Mouse (Mus musculus): ENCODE results near the gene Fbxl19. TPM values are rescaled to one million over a fixed set of nuclear protein-coding genes. Genes with fewer than 3 reads are reported as not detected.

Fbxl19 gene
- polyA plus RNA-seq, 2 experiments = 0.85 to 10.8 TPM

GRCm38 (mm10) chr7:127709261-127709979 lies 34.9 kb upstream of the Fbxl19 start:
- peak overlapping the region; percentile 2 to 75; a peak in 2 of 4 replicates for H3K4me3 ChIP-seq (ENCODE audit: insufficient read depth in 1 of 2, low read depth in 2 of 2, low read length in 2 of 2)
- H3K4me2 ChIP-seq (ENCODE audit: low read depth) = peak overlapping the region; percentile 78
- no peak for ATAC-seq (ENCODE audit: insufficient read depth)
- H3K9ac ChIP-seq (replicated peaks) = no peak overlapping the region
- TF ChIP-seq CTCF (IDR thresholded peaks at IDR 0.05; ENCODE audit: low read depth) (no peak), EP300 (IDR thresholded peaks at IDR 0.05; ENCODE audit: low read depth) (no peak)
- no peaks in the 10 kb centered on the region for H3K27me3 ChIP-seq (ENCODE audit: control insufficient read depth, insufficient read depth, low read length)
- H3K4me1 ChIP-seq (replicated peaks; ENCODE audit: control insufficient read depth in 2 of 2, insufficient read depth in 2 of 2, low read length in 1 of 2) = peaks cover 6 to 34% of the 10 kb centered on the region in 2 experiments
- H3K9me3 ChIP-seq (ENCODE audit: control insufficient read depth, low read length) = no peaks in the 10 kb centered on the region
- WGBS (ENCODE audit: insufficient replicate concordance) = 62% methylated on average over 5 of the region's 5 CpGs
- H3K36me3 ChIP-seq (replicated peaks; ENCODE audit: control insufficient read depth, insufficient read depth, low read depth) = no peaks in the 10 kb centered on the region
- H3K27ac ChIP-seq = no peak overlapping the region
- DNase-seq (ENCODE audit: low read depth in 3 of 3, low spot score in 3 of 3) = no peak

- DNase-seq (ENCODE audit: low read depth in 3 of 3, low spot score in 3 of 3) (no peak), ATAC-seq (ENCODE audit: insufficient read depth) (no peak)
- no peak overlapping the region for H3K4me2 ChIP-seq (ENCODE audit: low read depth)
- H3K27ac ChIP-seq = no peak overlapping the region
- H3K9ac ChIP-seq (replicated peaks) = no peak overlapping the region
- TF ChIP-seq CTCF (IDR thresholded peaks at IDR 0.05; ENCODE audit: low read depth) = no peak
- H3K27me3 ChIP-seq (ENCODE audit: control insufficient read depth, insufficient read depth, low read length) = no peaks in the 10 kb centered on the region; the same call in 1 of the 2 replicates
- H3K4me1 ChIP-seq (replicated peaks; ENCODE audit: control insufficient read depth in 2 of 2, insufficient read depth in 2 of 2, low read length in 1 of 2) = peaks cover 6 to 34% of the 10 kb centered on the region in 2 experiments
- WGBS (ENCODE audit: insufficient replicate concordance) = 81% methylated on average over 3 of the region's 3 CpGs
- no peaks in the 10 kb centered on the region for H3K36me3 ChIP-seq (replicated peaks; ENCODE audit: control insufficient read depth, insufficient read depth, low read depth)
- H3K4me3 ChIP-seq (ENCODE audit: insufficient read depth in 1 of 2, low read depth in 2 of 2, low read length in 2 of 2) = no peak overlapping the region
- no peaks in the 10 kb centered on the region for H3K9me3 ChIP-seq (ENCODE audit: control insufficient read depth, low read length)
Measured at GRCm38 (mm10) chr7:127711031-127711430, 33.3 kb upstream of the Fbxl19 start.

- DNase-seq (ENCODE audit: low read depth in 3 of 3, low spot score in 3 of 3) (no peak), ATAC-seq (ENCODE audit: insufficient read depth) (no peak)
- Histone ChIP-seq H3K27me3 (ENCODE audit: control insufficient read depth, insufficient read depth, low read length) (peaks cover 3% of the 10 kb centered on the region), H3K9ac (replicated peaks) (no peak overlapping the region), H3K4me1 (replicated peaks; ENCODE audit: control insufficient read depth in 2 of 2, insufficient read depth in 2 of 2, low read length in 1 of 2) (peaks cover 6 to 34% of the 10 kb centered on the region in 2 experiments), H3K4me3 (ENCODE audit: insufficient read depth in 1 of 2, low read depth in 2 of 2, low read length in 2 of 2) (no peak overlapping the region), H3K27ac (no peak overlapping the region), H3K9me3 (ENCODE audit: control insufficient read depth, low read length) (no peaks in the 10 kb centered on the region), H3K4me2 (ENCODE audit: low read depth) (no peak overlapping the region), H3K36me3 (replicated peaks; ENCODE audit: control insufficient read depth, insufficient read depth, low read depth) (no peaks in the 10 kb centered on the region)
- TF ChIP-seq CTCF (IDR thresholded peaks at IDR 0.05; ENCODE audit: low read depth) (no peak), EP300 (IDR thresholded peaks at IDR 0.05; ENCODE audit: low read depth) (no peak)
- WGBS (ENCODE audit: insufficient replicate concordance) = 54% methylated on average over 3 of the region's 3 CpGs
Measured at GRCm38 (mm10) chr7:127711456-127711855, 32.9 kb upstream of the Fbxl19 start.

- peak within 1 kb of the TSS; percentile 23 to 39 for H3K4me3 ChIP-seq (ENCODE audit: insufficient read depth in 1 of 2, low read depth in 2 of 2, low read length in 2 of 2)
- H3K27ac ChIP-seq = no peak within 1 kb of the TSS; the same call in none of the 2 replicates
- H3K9ac ChIP-seq (replicated peaks) = peak within 1 kb of the TSS; percentile 60
- DNase-seq (ENCODE audit: low read depth in 3 of 3, low spot score in 3 of 3) (peak; percentile 38 to 53 (median 47)), ATAC-seq (ENCODE audit: insufficient read depth) (no peak)
- H3K9me3 ChIP-seq (ENCODE audit: control insufficient read depth, low read length) = no peaks in the 10 kb centered on the region
- TF ChIP-seq CTCF (IDR thresholded peaks at IDR 0.05; ENCODE audit: low read depth) (no peak), EP300 (IDR thresholded peaks at IDR 0.05; ENCODE audit: low read depth) (no peak)
- 4% methylated on average over 28 of the region's 28 CpGs for WGBS (ENCODE audit: insufficient replicate concordance)
- no peaks in the 10 kb centered on the region for H3K36me3 ChIP-seq (replicated peaks; ENCODE audit: control insufficient read depth, insufficient read depth, low read depth)
- peaks cover 5 to 30% of the 10 kb centered on the region in 2 experiments for H3K4me1 ChIP-seq (replicated peaks; ENCODE audit: control insufficient read depth in 2 of 2, insufficient read depth in 2 of 2, low read length in 1 of 2)
- H3K27me3 ChIP-seq (ENCODE audit: control insufficient read depth, insufficient read depth, low read length) = peaks cover 3% of the 10 kb centered on the region
- H3K4me2 ChIP-seq (ENCODE audit: low read depth) = peak within 1 kb of the TSS; percentile 67
Measured at GRCm38 (mm10) chr7:127712461-127713385, 31.6 kb upstream of the Fbxl19 start, which contains the start of gene Ctf1. Ctf1 (plus strand) TSS chr7:127712736.

GRCm38 (mm10) chr7:127714816-127715215 lies 29.5 kb upstream of the Fbxl19 start:
- H3K27ac ChIP-seq = no peak overlapping the region
- H3K36me3 ChIP-seq (replicated peaks; ENCODE audit: control insufficient read depth, insufficient read depth, low read depth) = no peaks in the 10 kb centered on the region
- no peaks in the 10 kb centered on the region for H3K9me3 ChIP-seq (ENCODE audit: control insufficient read depth, low read length)
- no peak overlapping the region for H3K4me2 ChIP-seq (ENCODE audit: low read depth)
- peaks cover 3% of the 10 kb centered on the region for H3K27me3 ChIP-seq (ENCODE audit: control insufficient read depth, insufficient read depth, low read length)
- 72% methylated on average over 4 of the region's 4 CpGs for WGBS (ENCODE audit: insufficient replicate concordance)
- peaks cover 2 to 21% of the 10 kb centered on the region in 2 experiments; a peak in 3 of 4 replicates for H3K4me1 ChIP-seq (replicated peaks; ENCODE audit: control insufficient read depth in 2 of 2, insufficient read depth in 2 of 2, low read length in 1 of 2)
- H3K9ac ChIP-seq (replicated peaks) = no peak overlapping the region
- no peak for DNase-seq (ENCODE audit: low read depth in 3 of 3, low spot score in 3 of 3)
- ATAC-seq (ENCODE audit: insufficient read depth) = no peak
- H3K4me3 ChIP-seq (ENCODE audit: insufficient read depth in 1 of 2, low read depth in 2 of 2, low read length in 2 of 2) = no peak overlapping the region
- TF ChIP-seq EP300 (IDR thresholded peaks at IDR 0.05; ENCODE audit: low read depth) = no peak
- TF ChIP-seq CTCF (IDR thresholded peaks at IDR 0.05; ENCODE audit: low read depth) = no peak
